Mouse (Mus musculus) lung, embryonic 15.5 days (tissue): Measurements from ENCODE around the gene Cdk5r2. TPM values are rescaled to one million over a fixed set of nuclear protein-coding genes. Genes with fewer than 3 reads are reported as not detected.
"Not testable (repeated sequence)": the region's sequence is repeated elsewhere in the genome, so short reads cannot be mapped to it uniquely, and the experiment has no call there.

Experiments used
- ATAC-seq: fragments of 200-750 bp; cut with Nextera tagmentation; 2 replicates; pipeline ENCODE4 v1.8.0; 2017; ENCODE audit warnings: moderate number of reproducible peaks, borderline replicate concordance; ENCODE audit not compliant: low FRiP score, low TSS enrichment; ENCODE audit errors: extremely low read depth
- H3K27ac ChIP-seq: fragments of 300-500 bp; sonication (generic); 2 replicates; pipeline ENCODE4 v1.5.1; 2015; ENCODE audit warnings: moderate library complexity, mild to moderate bottlenecking, inconsistent platforms
- H3K27me3 ChIP-seq: fragments of 300-500 bp; sonication (generic); 2 replicates; pipeline ENCODE4 v1.6.1; 2015; ENCODE audit warnings: inconsistent platforms
- H3K36me3 ChIP-seq: fragments of 300-500 bp; sonication (generic); 2 replicates; pipeline ENCODE4 v1.6.1; 2015; ENCODE audit warnings: inconsistent platforms
- H3K4me1 ChIP-seq: fragments of 300-500 bp; sonication (generic); 2 replicates; pipeline ENCODE4 v1.6.1; 2015; ENCODE audit warnings: inconsistent platforms
- H3K4me2 ChIP-seq: fragments of 300-500 bp; sonication (generic); 2 replicates; pipeline ENCODE4 v1.6.1; 2015; ENCODE audit warnings: inconsistent platforms, mild to moderate bottlenecking, moderate library complexity
- H3K4me3 ChIP-seq: fragments of 300-500 bp; sonication (generic); 2 replicates; pipeline ENCODE4 v1.5.1; 2015; ENCODE audit warnings: mild to moderate bottlenecking, inconsistent platforms
- H3K9ac ChIP-seq: fragments of 300-500 bp; sonication (generic); 2 replicates; pipeline ENCODE4 v1.6.1; 2015; ENCODE audit warnings: inconsistent platforms
- H3K9me3 ChIP-seq: fragments of 300-500 bp; sonication (generic); 2 replicates; pipeline ENCODE4 v1.6.1; 2016; ENCODE audit warnings: inconsistent platforms
- WGBS: fragments of 180-500 bp; shearing (Covaris S2); methylation state at CpG from one replicate; pipeline ENCODE4 v1.1.7; 2015; 5-methylcytosine and 5-hydroxymethylcytosine counted together
- polyA plus RNA-seq: library from polyadenylated mRNA; unstranded; fragments of >200 nt; fragmentation: Nextera tagmentation; extraction: Ambion mirVana; gene quantifications from 2 replicates; pipeline ENCODE4 v1.2.1, GENCODE M21; 2015

Cdk5r2 gene
- polyA plus RNA-seq, result not detected in 2 replicates

DNA sequence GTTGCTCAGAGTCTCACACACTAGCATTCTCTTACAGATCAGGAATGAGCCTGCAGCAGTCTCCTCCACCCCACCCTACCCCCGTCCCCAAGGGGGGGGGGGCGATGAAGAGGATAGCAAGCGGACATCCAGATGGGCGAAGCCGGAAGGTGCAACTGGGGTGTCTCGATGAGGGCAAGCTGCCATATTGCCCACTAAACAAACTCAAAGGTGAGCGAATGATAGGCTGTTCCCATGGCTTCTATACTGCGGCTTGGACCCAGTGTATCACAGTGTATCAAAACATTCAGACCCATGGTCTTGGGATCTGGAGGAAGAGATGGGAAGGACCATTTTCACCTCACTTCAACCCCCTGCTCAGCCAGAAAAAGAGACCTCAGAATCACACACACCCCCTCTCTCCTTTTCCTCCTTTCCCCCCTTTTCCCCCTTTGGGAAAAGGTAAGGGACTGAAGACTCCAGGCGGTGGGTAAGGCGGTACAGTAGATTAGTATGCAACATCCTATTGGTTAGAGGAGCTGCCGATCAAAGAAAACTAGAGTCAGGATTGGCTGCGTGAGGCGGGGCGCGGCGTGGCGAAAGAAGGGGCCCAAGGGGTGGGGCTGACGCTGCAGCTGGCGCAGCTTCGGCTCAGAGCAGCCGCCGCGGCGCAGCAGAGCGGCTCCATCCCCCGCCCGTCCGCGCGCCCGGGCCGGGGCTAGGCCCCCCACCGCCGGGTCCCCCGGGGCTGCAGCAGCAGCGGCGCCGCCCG is at the start of gene Cdk5r2:
Gene Cdk5r2 (plus strand): TSS at position 629 of the 751 bp plus-strand sequence.
- ATAC-seq, result peak; percentile 87
- 3% methylated on average over 39 of the region's 39 CpGs for WGBS

DNA sequence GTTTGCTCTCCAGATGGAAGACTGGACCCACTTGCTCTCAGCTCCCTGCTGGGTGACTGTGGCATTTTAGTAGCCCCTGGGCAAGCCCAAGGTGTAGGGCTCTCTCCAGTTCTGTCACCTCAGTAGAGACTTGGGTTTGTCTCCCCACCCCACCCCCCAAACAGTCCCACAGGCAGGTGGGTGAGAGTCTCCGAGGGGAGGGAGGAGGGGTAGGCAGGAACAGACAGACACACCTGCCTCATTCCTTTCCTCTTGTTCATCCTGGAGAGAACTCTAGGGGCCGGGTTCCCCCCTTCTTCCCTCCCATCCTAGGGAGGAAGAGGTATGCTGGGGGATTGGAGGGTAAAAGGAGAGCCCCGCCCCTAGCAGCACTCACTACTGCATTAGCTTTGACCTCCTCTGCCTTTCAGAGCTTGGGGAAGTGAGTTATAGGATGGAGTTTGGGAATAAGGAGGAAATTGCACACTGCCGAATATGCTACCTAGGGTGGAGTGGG is 49.3 kb upstream of the Cdk5r2 start:
- no peak for ATAC-seq
- no peak overlapping the region for H3K4me2 ChIP-seq
- H3K27me3 ChIP-seq, result peaks cover 90% of the 10 kb centered on the region
- H3K9ac ChIP-seq, result no peak overlapping the region
- H3K4me1 ChIP-seq, result peaks cover 42% of the 10 kb centered on the region
- no peak overlapping the region for H3K4me3 ChIP-seq
- H3K36me3 ChIP-seq, result no peaks in the 10 kb centered on the region
- H3K27ac ChIP-seq, result no peak overlapping the region
- 16% methylated on average over 4 of the region's 4 CpGs for WGBS
- no peaks in the 10 kb centered on the region for H3K9me3 ChIP-seq

More for the DNA sequence above, at the start of gene Cdk5r2:
- Histone ChIP-seq H3K9me3 (no peaks in the 10 kb centered on the region), H3K4me1 (peaks cover 30% of the 10 kb centered on the region), H3K36me3 (no peaks in the 10 kb centered on the region), H3K27ac (no peak within 1 kb of the TSS), H3K9ac (peak within 1 kb of the TSS; percentile 6; the same call in 1 of the 2 replicates), H3K4me3 (peak within 1 kb of the TSS; percentile 57), H3K4me2 (peak within 1 kb of the TSS; percentile 95), H3K27me3 (peaks cover 99% of the 10 kb centered on the region)

- Histone ChIP-seq H3K36me3 (no peaks in the 10 kb centered on the region), H3K4me2 (no peak overlapping the region), H3K9ac (no peak overlapping the region), H3K27ac (no peak overlapping the region), H3K4me3 (no peak overlapping the region), H3K9me3 (no peaks in the 10 kb centered on the region), H3K27me3 (peaks cover 85% of the 10 kb centered on the region), H3K4me1 (peaks cover 37% of the 10 kb centered on the region)
- ATAC-seq, result no peak
- 8% methylated on average over 5 of the region's 5 CpGs for WGBS
Observed at GRCm38 (mm10) chr1:74805843-74806242, 48.9 kb upstream of the Cdk5r2 start.

- peak overlapping the region; percentile 54 for H3K4me2 ChIP-seq
- no peak overlapping the region for H3K9ac ChIP-seq
- H3K27ac ChIP-seq, result no peak overlapping the region
- H3K9me3 ChIP-seq, result no peaks in the 10 kb centered on the region
- H3K36me3 ChIP-seq, result no peaks in the 10 kb centered on the region
- H3K4me3 ChIP-seq, result peak overlapping the region; percentile 18
- H3K4me1 ChIP-seq, result peaks cover 37% of the 10 kb centered on the region
- H3K27me3 ChIP-seq, result peaks cover 83% of the 10 kb centered on the region
- 1% methylated on average over 38 of the region's 38 CpGs for WGBS
- 0 out of 2 replicates have a peak, but pooled peaks have one; percentile 6 for ATAC-seq
Observed at GRCm38 (mm10) chr1:74806360-74807311, 48.1 kb upstream of the Cdk5r2 start.

DNA sequence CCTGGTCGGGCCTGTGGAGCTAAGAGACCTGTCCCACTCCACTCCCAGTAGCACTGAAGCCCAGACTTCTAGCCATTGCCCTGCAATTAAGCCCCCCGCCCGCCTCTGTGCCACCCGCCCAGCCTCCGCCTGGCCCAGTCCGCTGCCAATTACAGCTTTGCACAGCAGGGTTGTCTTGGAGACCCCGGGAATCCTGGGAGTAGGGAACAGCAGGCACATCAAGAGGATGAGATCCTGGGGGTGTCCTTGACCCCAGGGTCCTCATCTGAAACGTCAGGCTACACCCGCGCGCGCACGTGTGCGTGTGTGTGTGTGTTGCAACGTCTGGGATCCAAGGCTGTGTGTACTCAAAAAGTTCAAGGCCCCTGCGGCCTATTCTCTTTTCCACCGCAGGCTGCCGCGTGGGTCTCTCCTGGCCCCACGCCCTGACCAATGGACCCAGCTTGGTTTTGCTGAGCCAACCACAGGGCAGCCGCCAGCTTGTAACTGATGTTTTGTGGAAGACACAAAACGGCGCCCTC is 47.1 kb upstream of the Cdk5r2 start:
- WGBS, result 6% methylated on average over 23 of the region's 23 CpGs
- ATAC-seq, result peak; percentile 3; the same call in 1 of the 2 replicates

DNA sequence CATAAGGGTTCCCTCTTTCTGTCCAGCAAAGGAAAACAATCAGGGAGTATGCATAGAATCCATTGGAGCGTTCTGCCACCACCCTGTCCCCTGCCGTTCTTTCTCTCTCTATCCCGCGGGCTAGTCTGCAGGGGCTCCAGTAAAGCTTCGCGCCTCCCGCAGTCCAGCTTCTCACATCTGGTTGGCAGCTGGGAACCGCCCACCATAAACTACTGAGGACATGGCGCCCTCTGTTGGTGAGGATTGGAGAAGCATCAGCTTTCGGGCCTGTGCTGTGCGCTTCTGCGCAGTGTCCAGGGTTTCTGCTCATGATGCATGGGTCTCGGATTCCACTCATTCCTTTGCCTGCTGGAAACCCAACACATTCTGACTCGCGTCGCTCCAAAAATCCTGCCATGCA is 46.7 kb upstream of the Cdk5r2 start:
- Histone ChIP-seq H3K4me1 (peaks cover 33% of the 10 kb centered on the region), H3K36me3 (no peaks in the 10 kb centered on the region), H3K27ac (no peak overlapping the region), H3K4me3 (peak overlapping the region; percentile 21; the same call in 1 of the 2 replicates), H3K27me3 (peaks cover 68% of the 10 kb centered on the region), H3K9me3 (no peaks in the 10 kb centered on the region), H3K9ac (no peak overlapping the region), H3K4me2 (peak overlapping the region; percentile 54)
- peak; percentile 81 for ATAC-seq
- WGBS, result under 1% methylated on average over 16 of the region's 16 CpGs

More for the DNA sequence above, 47.1 kb upstream of the Cdk5r2 start:
- Histone ChIP-seq H3K4me3 (no peak overlapping the region), H3K9me3 (no peaks in the 10 kb centered on the region), H3K27ac (no peak overlapping the region), H3K4me2 (peak overlapping the region; percentile 54), H3K27me3 (peaks cover 73% of the 10 kb centered on the region), H3K9ac (no peak overlapping the region), H3K4me1 (peaks cover 37% of the 10 kb centered on the region), H3K36me3 (no peaks in the 10 kb centered on the region)

DNA sequence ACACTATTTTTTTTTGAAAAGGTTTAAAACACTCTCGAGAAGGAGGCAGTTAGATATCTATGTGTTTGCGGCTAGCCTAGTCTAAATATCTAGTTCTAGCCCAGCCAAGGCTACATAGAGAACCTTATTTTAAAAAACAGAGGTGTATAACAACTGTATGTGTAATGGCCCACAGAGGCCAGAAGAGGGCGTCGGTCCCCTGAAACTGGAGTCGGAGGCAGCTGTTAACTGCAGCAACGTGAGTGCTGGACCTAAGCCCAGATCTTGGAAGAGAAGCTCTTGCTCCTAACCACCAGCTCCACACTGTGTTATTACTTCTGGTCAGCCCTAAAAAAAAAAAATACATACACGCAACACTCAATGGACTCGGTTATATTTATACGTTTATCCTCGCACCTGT is 45.7 kb upstream of the Cdk5r2 start:
- no peak overlapping the region for H3K9ac ChIP-seq
- H3K9me3 ChIP-seq, result no peaks in the 10 kb centered on the region
- peaks cover 26% of the 10 kb centered on the region for H3K4me1 ChIP-seq
- H3K4me3 ChIP-seq, result no peak overlapping the region
- H3K27me3 ChIP-seq, result peaks cover 59% of the 10 kb centered on the region
- WGBS, result 50% methylated on average over 10 of the region's 10 CpGs
- no peak overlapping the region for H3K27ac ChIP-seq
- no peak overlapping the region for H3K4me2 ChIP-seq
- ATAC-seq, result no peak
- H3K36me3 ChIP-seq, result no peaks in the 10 kb centered on the region

DNA sequence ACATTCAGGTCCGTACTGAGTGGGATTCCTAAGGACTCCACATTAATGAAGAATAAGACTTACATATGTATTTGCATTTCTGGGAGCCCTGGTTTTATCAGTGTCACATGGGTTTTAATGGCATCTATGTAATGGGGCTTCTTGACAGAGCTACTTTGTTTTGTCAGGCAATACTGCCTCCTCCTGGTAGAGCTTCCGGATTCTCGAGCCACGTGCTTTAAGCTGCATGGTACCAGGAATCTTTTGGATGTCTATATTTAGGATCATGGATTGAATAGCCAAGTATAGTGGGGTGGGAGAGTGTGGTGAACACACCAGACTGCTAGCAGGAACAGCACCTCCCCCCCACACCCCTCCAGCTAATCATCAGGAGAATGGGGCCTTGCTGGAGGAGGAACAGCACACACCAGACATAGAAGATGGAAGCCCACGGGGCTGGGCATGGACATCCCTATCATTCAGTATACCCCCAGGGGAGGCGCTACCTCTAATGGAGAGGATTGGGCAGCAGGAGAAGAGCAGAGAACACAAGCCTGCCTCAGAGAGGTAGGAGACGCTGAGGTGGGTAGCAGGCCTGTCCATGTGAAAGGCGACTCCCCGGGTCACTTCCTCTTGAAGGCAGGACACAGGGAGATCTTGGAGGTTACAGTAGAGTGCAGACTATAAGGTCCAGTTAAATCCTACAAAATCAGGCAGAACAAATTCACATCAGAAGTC is 39.6 kb upstream of the Cdk5r2 start:
- H3K4me3 ChIP-seq, result no peak overlapping the region
- whole genome bisulfite sequencing, result 74% methylated on average over 9 of the region's 9 CpGs
- no peaks in the 10 kb centered on the region for H3K9me3 ChIP-seq
- H3K4me2 ChIP-seq, result no peak overlapping the region
- H3K27me3 ChIP-seq, result peaks cover 5% of the 10 kb centered on the region; the same call in 1 of the 2 replicates
- no peak for ATAC-seq
- 0 out of 2 replicates have a peak, but pooled peaks cover 5% of the 10 kb centered on the region for H3K4me1 ChIP-seq
- H3K9ac ChIP-seq, result no peak overlapping the region
- H3K27ac ChIP-seq, result no peak overlapping the region
- H3K36me3 ChIP-seq, result no peaks in the 10 kb centered on the region

DNA sequence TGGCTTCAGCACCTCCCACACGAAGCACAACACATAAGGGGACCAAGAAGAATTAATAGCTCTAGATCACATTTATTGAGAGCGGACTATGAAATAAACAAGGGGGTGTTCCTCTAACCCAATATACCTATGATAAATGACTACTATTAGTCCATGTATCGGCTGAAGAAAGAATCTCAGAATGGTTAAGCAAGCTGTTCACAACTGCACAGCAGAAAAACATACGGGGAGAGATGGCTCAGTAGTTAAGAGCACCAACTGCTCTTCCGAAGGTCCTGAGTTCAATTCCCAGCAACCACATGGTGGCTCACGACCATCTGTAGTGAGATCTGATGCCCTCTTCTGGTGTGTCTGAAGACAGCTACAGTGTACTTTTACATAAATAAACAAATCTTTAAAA is 38.8 kb upstream of the Cdk5r2 start:
- H3K9ac ChIP-seq, result not testable (repeated sequence)
- 88% methylated on average over 6 of the region's 6 CpGs for WGBS

GRCm38 (mm10) chr1:74816612-74817199 is 38.0 kb upstream of the Cdk5r2 start:
- Histone ChIP-seq H3K27me3 (no peaks in the 10 kb centered on the region; the same call in 1 of the 2 replicates), H3K4me2 (peak overlapping the region; percentile 68), H3K4me1 (0 out of 2 replicates have a peak, but pooled peaks cover 5% of the 10 kb centered on the region), H3K36me3 (no peaks in the 10 kb centered on the region), H3K27ac (peak overlapping the region; percentile 85), H3K9me3 (no peaks in the 10 kb centered on the region), H3K9ac (peak overlapping the region; percentile 79), H3K4me3 (peak overlapping the region; percentile 69)
- peak; percentile 87 for ATAC-seq
- 2% methylated on average over 38 of the region's 38 CpGs for WGBS

More for the DNA sequence above, 38.8 kb upstream of the Cdk5r2 start:
- H3K4me3 ChIP-seq, H3K4me2 ChIP-seq, H3K9me3 ChIP-seq, H3K36me3 ChIP-seq, H3K27ac ChIP-seq, ATAC-seq, H3K4me1 ChIP-seq, H3K27me3 ChIP-seq: not testable (repeated sequence)
